Mouse (Mus musculus) neural tube, embryonic 11.5 days (tissue): Measurements from ENCODE around the gene Gm49358. TPM values are rescaled to one million over a fixed set of nuclear protein-coding genes. Genes with fewer than 3 reads are reported as not detected.

Experiments
- ATAC-seq: fragments of 200-750 bp; cut with Nextera tagmentation; 2 replicates; pipeline ENCODE4 v1.8.0; 2017; ENCODE audit warnings: moderate number of reproducible peaks, mild to moderate bottlenecking, moderate TSS enrichment, moderate library complexity; ENCODE audit not compliant: insufficient read depth, low FRiP score, low TSS enrichment
- DNase-seq: peaks from one replicate; pipeline ENCODE4 v3.0.0-alpha.2; 2015; ENCODE audit warnings: low spot score
- H3K27ac ChIP-seq: fragments of 300-500 bp; sonication (generic); 2 replicates; pipeline ENCODE4 v1.5.1; 2014; ENCODE audit warnings: low read depth, mild to moderate bottlenecking, low read length
- H3K27me3 ChIP-seq: fragments of 300-500 bp; sonication (generic); 2 replicates; pipeline ENCODE4 v1.6.1; 2014; ENCODE audit warnings: mild to moderate bottlenecking, low read length, mixed read lengths; ENCODE audit not compliant: control insufficient read depth, insufficient read depth
- H3K36me3 ChIP-seq: fragments of 300-500 bp; sonication (generic); 2 replicates; pipeline ENCODE4 v1.6.1; 2014; ENCODE audit warnings: mild to moderate bottlenecking, low read length, moderate library complexity, mixed read lengths; ENCODE audit not compliant: control insufficient read depth, insufficient read depth
- H3K4me1 ChIP-seq: fragments of 300-500 bp; sonication (generic); 2 replicates; pipeline ENCODE4 v1.6.1; 2014; ENCODE audit warnings: low read length, mixed read lengths; ENCODE audit not compliant: control insufficient read depth, insufficient read depth
- H3K4me2 ChIP-seq: fragments of 300-500 bp; sonication (generic); 2 replicates; pipeline ENCODE4 v1.6.1; 2014; ENCODE audit warnings: low read depth, mild to moderate bottlenecking, moderate library complexity
- H3K4me3 ChIP-seq: fragments of 300-500 bp; sonication (generic); 2 replicates; pipeline ENCODE4 v1.5.1; 2014; ENCODE audit warnings: low read depth, low read length
- H3K9ac ChIP-seq: fragments of 300-500 bp; sonication (generic); 2 replicates; pipeline ENCODE4 v1.6.1; 2014; ENCODE audit warnings: mild to moderate bottlenecking, low read length
- H3K9me3 ChIP-seq: fragments of 300-500 bp; sonication (generic); 2 replicates; pipeline ENCODE4 v1.6.1; 2016; ENCODE audit warnings: low read length; ENCODE audit not compliant: control insufficient read depth
- WGBS: fragments of 180-500 bp; shearing (Covaris S2); extraction: QIAGEN DNeasy Blood & Tissue Kit; methylation state at CpG from one replicate; pipeline ENCODE4 v1.1.7; 2014; 5-methylcytosine and 5-hydroxymethylcytosine counted together
- polyA plus RNA-seq: library from polyadenylated mRNA; unstranded; fragments of >200 nt; fragmentation: Nextera tagmentation; extraction: Ambion mirVana; gene quantifications from 2 replicates; pipeline ENCODE4 v1.2.1, GENCODE M21; 2014

The Gm49358 gene
- polyA plus RNA-seq, 1 experiment from 2014 or later: not detected

GRCm38 (mm10) chr10:86782656-86783055, 18.9 kb downstream of the Gm49358 start:
- H3K4me1 ChIP-seq: peaks cover 8% of the 10 kb centered on the region
- peaks cover 12% of the 10 kb centered on the region for H3K27me3 ChIP-seq
- 61% methylated on average over 5 of the region's 5 CpGs for WGBS
- H3K27ac ChIP-seq: no peak overlapping the region
- H3K36me3 ChIP-seq: no peaks in the 10 kb centered on the region
- no peak overlapping the region for H3K4me3 ChIP-seq
- DNase-seq: no peak
- ATAC-seq: no peak
- no peak overlapping the region for H3K9ac ChIP-seq
- H3K9me3 ChIP-seq: no peaks in the 10 kb centered on the region
- no peak overlapping the region for H3K4me2 ChIP-seq

GRCm38 (mm10) chr10:86783561-86783960, 19.8 kb downstream of the Gm49358 start:
- Histone ChIP-seq H3K27ac (no peak overlapping the region), H3K27me3 (peaks cover 12% of the 10 kb centered on the region), H3K4me2 (no peak overlapping the region), H3K4me1 (0 out of 2 replicates have a peak, but pooled peaks cover 4% of the 10 kb centered on the region), H3K9me3 (no peaks in the 10 kb centered on the region), H3K4me3 (no peak overlapping the region), H3K9ac (no peak overlapping the region), H3K36me3 (no peaks in the 10 kb centered on the region)
- no peak for ATAC-seq
- WGBS: 86% methylated on average over 5 of the region's 5 CpGs
- DNase-seq: no peak

DNA sequence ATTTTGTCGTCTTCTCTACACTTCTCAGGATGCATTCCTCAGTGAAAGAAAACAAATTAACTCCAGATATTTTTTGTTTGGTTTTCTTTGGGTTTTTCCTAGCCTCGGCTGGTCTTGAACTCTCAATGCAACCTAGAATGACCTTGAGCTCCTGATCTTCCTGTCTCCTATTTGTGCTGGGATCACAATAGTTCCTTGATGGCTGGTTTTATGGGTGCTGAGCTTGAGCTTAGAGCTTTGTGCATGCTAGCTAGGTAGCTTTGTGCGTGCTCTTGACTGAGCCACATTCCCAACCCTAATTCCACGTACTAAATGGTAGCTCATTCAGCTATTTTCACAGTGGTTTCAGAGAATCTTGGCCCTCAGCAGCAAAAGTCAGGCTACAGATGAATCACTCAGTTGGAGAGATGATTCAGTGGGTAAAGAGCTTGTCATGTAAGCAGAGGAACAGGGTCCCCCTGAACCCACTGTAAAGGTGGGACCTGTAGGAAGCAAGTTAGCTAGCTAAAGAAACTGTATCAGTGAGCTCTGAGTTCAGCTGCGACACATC, 20.4 kb downstream of the Gm49358 start:
- Histone ChIP-seq H3K4me3 (no peak overlapping the region), H3K4me1 (0 out of 2 replicates have a peak, but pooled peaks cover 4% of the 10 kb centered on the region), H3K27me3 (peaks cover 10% of the 10 kb centered on the region), H3K27ac (no peak overlapping the region), H3K9ac (no peak overlapping the region), H3K4me2 (no peak overlapping the region), H3K36me3 (no peaks in the 10 kb centered on the region), H3K9me3 (no peaks in the 10 kb centered on the region)
- no peak for ATAC-seq
- WGBS: 89% methylated on average over 5 of the region's 5 CpGs
- no peak for DNase-seq

GRCm38 (mm10) chr10:86785396-86785795, 21.6 kb downstream of the Gm49358 start:
- Histone ChIP-seq H3K9me3 (no peaks in the 10 kb centered on the region), H3K27ac (no peak overlapping the region), H3K4me2 (no peak overlapping the region), H3K27me3 (no peaks in the 10 kb centered on the region), H3K9ac (no peak overlapping the region), H3K4me3 (no peak overlapping the region), H3K36me3 (no peaks in the 10 kb centered on the region), H3K4me1 (no peaks in the 10 kb centered on the region)
- DNase-seq: no peak
- no peak for ATAC-seq
- WGBS: 72% methylated on average over 2 of the region's 2 CpGs

DNA sequence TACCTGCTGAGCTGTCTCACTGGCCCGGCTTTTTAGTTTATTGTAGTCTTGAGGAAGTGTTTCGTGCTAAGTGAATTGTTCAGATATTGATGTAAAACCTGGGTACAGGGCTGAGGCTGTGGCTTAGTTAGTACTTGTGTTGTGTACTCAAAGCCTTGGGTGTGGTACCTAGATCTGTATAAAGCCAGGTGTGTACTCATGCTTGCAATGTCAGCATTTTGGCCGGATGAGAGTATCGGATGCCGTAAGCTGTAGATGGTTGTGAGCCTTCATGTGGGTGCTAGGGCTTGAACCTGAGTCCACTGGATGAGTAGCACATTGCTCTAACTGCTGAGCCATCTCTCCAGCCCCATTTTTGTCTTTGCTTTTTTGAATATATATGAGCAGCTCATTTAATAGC, 22.3 kb downstream of the Gm49358 start:
- ATAC-seq: no peak
- no peak for DNase-seq
- H3K9ac ChIP-seq: no peak overlapping the region
- no peaks in the 10 kb centered on the region for H3K9me3 ChIP-seq
- no peak overlapping the region for H3K4me3 ChIP-seq
- no peak overlapping the region for H3K4me2 ChIP-seq
- WGBS: 92% methylated on average over 5 of the region's 5 CpGs
- H3K27me3 ChIP-seq: no peaks in the 10 kb centered on the region
- H3K4me1 ChIP-seq: no peaks in the 10 kb centered on the region
- H3K36me3 ChIP-seq: no peaks in the 10 kb centered on the region
- H3K27ac ChIP-seq: no peak overlapping the region

DNA sequence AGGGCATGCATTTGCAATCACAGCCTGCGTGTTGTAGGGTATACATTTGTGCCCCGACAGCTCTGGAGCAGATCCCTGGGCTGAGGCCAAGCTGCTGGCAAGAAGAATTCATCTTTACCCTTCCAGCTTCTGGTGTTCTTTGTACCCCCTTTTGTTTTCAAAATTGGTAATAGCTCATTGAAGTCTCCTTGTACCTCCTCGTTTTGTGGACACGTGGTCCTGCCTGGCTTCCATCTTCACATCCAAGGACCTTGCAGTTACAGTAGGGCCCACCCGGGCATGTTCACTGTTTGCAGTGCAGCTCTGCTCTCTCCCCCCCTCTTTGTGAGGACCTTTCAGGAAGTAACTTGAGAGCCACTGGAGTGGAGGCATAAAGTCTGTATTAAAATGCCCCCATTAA, 24.4 kb downstream of the Gm49358 start:
- Histone ChIP-seq H3K27me3 (no peaks in the 10 kb centered on the region), H3K4me1 (no peaks in the 10 kb centered on the region), H3K36me3 (no peaks in the 10 kb centered on the region), H3K4me2 (no peak overlapping the region), H3K9me3 (no peaks in the 10 kb centered on the region), H3K4me3 (no peak overlapping the region), H3K9ac (no peak overlapping the region), H3K27ac (no peak overlapping the region)
- DNase-seq: no peak
- ATAC-seq: no peak
- 67% methylated on average over 5 of the region's 5 CpGs for WGBS

DNA sequence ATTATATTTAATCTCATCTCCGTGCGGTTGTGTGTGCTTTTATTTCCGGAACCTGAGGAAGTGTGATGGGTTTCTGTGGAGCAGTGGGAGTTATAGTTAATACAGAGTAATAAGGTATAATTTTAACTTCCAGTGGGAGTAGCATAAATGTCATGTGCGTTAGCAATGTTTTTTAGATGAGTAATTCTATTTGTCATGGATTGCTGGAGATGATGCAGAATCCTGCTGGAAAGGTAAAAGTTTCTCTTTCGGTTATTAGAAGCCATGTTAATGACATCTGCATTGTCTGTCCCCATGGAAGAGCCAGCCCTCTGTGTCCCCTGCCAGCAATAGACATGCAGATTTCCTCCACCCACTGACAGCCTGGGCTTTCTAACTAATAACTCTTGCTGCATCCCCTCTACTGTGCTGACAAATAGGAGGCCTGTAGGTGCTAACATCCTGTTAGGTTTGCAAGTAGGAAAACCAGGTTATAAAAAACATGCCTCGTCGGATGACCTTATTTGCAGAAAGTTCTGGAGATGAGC, 25.4 kb downstream of the Gm49358 start:
- no peaks in the 10 kb centered on the region for H3K36me3 ChIP-seq
- no peak overlapping the region for H3K4me3 ChIP-seq
- 76% methylated on average over 7 of the region's 7 CpGs for WGBS

DNA sequence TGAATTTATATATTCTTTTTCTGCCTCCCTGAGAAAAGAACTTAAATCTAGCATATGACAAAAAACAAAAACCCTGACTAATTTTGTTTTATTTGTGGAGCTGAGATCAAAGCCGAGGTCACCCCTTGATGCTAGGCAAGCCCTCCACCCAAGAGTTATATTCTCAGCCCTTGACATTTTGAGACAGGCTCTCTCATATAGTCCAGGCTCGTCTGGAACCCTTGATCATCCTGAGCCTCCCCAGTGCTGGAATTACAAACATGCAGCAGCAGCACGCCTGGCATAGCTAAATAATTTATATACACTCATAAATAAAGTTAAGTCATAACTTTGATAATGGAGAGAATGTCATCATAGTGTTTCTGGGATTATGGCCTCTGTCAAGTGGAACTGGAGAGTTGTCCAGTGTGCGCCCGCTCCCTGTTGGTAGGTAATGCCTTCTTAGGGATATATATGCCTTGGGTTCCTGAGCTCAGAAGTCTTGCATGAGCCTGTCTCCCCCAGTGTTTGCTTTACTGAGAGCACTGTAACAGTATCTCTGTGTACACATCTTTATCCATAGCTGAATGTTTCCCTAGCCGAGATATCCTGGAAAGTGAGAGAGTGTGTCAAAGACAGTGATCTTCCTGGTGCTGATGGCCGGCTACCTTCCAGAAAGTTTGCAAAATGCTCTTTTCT, 27.9 kb downstream of the Gm49358 start:
- DNase-seq (no peak), ATAC-seq (no peak)
- H3K4me2 ChIP-seq: no peak overlapping the region
- no peak overlapping the region for H3K4me3 ChIP-seq
- H3K9ac ChIP-seq: no peak overlapping the region
- H3K4me1 ChIP-seq: no peaks in the 10 kb centered on the region
- WGBS: 68% methylated on average over 7 of the region's 7 CpGs
- H3K36me3 ChIP-seq: no peaks in the 10 kb centered on the region
- no peaks in the 10 kb centered on the region for H3K9me3 ChIP-seq
- no peaks in the 10 kb centered on the region for H3K27me3 ChIP-seq
- H3K27ac ChIP-seq: no peak overlapping the region

More for the DNA sequence above, 25.4 kb downstream of the Gm49358 start:
- no peaks in the 10 kb centered on the region for H3K4me1 ChIP-seq
- H3K4me2 ChIP-seq: no peak overlapping the region
- no peak for ATAC-seq
- no peaks in the 10 kb centered on the region for H3K27me3 ChIP-seq
- no peak for DNase-seq
- no peak overlapping the region for H3K9ac ChIP-seq
- no peak overlapping the region for H3K27ac ChIP-seq
- no peaks in the 10 kb centered on the region for H3K9me3 ChIP-seq

- no peak overlapping the region for H3K4me3 ChIP-seq
- no peak for ATAC-seq
- no peaks in the 10 kb centered on the region for H3K9me3 ChIP-seq
- no peak for DNase-seq
- H3K36me3 ChIP-seq: no peaks in the 10 kb centered on the region
- no peaks in the 10 kb centered on the region for H3K4me1 ChIP-seq
- 62% methylated on average over 2 of the region's 2 CpGs for WGBS
- H3K9ac ChIP-seq: no peak overlapping the region
- no peak overlapping the region for H3K4me2 ChIP-seq
- H3K27ac ChIP-seq: no peak overlapping the region
- H3K27me3 ChIP-seq: no peaks in the 10 kb centered on the region
Observed at GRCm38 (mm10) chr10:86793509-86793951, 29.8 kb downstream of the Gm49358 start.
